Mouse (Mus musculus) lung, embryonic 16.5 days (tissue): Measurements from ENCODE around the gene Vps4b. TPM values are rescaled to one million over a fixed set of nuclear protein-coding genes. Genes with fewer than 3 reads are reported as not detected.
A peak's percentile ranks its signal among the peaks of the same experiment; 100 is the strongest.

ENCODE experiments used
- ATAC-seq: fragments of 200-750 bp; cut with Nextera tagmentation; 2 replicates; pipeline ENCODE4 v1.8.0; 2017; ENCODE audit warnings: low read depth, mild to moderate bottlenecking, moderate library complexity
- H3K27ac ChIP-seq: fragments of 300-500 bp; sonication (generic); 2 replicates; pipeline ENCODE4 v1.5.1; 2014; ENCODE audit warnings: mild to moderate bottlenecking, control low read depth, low read length
- H3K27me3 ChIP-seq: fragments of 300-500 bp; sonication (generic); 2 replicates; pipeline ENCODE4 v1.6.1; 2014; ENCODE audit warnings: low read depth, low read length, mixed read lengths; ENCODE audit not compliant: control insufficient read depth, insufficient read depth
- H3K36me3 ChIP-seq: fragments of 300-500 bp; sonication (generic); 2 replicates; pipeline ENCODE4 v1.6.1; 2014; ENCODE audit warnings: low read length; ENCODE audit not compliant: control insufficient read depth, insufficient read depth
- H3K4me1 ChIP-seq: fragments of 300-500 bp; sonication (generic); replicated peaks from 2 replicates; pipeline ENCODE4 v1.6.1; 2014; ENCODE audit warnings: low read length, mixed read lengths; ENCODE audit not compliant: control insufficient read depth, insufficient read depth
- H3K4me2 ChIP-seq: fragments of 300-500 bp; sonication (generic); 2 replicates; pipeline ENCODE4 v1.6.1; 2014; ENCODE audit warnings: low read depth, low read length, control low read depth
- H3K4me3 ChIP-seq: fragments of 300-500 bp; sonication (generic); 2 replicates; pipeline ENCODE4 v1.5.1; 2014; ENCODE audit warnings: mild to moderate bottlenecking, low read length, control low read depth
- H3K9ac ChIP-seq: fragments of 300-500 bp; sonication (generic); 2 replicates; pipeline ENCODE4 v1.6.1; 2014; ENCODE audit warnings: low read length, control low read depth
- H3K9me3 ChIP-seq: fragments of 300-500 bp; sonication (generic); 2 replicates; pipeline ENCODE4 v1.6.1; 2016; ENCODE audit warnings: low read length; ENCODE audit not compliant: control insufficient read depth
- WGBS: fragments of 180-500 bp; shearing (Covaris S2); extraction: QIAGEN DNeasy Blood & Tissue Kit; methylation state at CpG from one replicate; pipeline ENCODE4 v1.1.7; 2014; 5-methylcytosine and 5-hydroxymethylcytosine counted together
- polyA plus RNA-seq: library from polyadenylated mRNA; unstranded; fragments of >200 nt; fragmentation: Nextera tagmentation; extraction: Ambion mirVana; gene quantifications from 2 replicates; pipeline ENCODE4 v1.2.1, GENCODE M21; 2015

The Vps4b gene
- polyA plus RNA-seq, 1 experiment from 2014 or later, result 75.2 TPM

DNA sequence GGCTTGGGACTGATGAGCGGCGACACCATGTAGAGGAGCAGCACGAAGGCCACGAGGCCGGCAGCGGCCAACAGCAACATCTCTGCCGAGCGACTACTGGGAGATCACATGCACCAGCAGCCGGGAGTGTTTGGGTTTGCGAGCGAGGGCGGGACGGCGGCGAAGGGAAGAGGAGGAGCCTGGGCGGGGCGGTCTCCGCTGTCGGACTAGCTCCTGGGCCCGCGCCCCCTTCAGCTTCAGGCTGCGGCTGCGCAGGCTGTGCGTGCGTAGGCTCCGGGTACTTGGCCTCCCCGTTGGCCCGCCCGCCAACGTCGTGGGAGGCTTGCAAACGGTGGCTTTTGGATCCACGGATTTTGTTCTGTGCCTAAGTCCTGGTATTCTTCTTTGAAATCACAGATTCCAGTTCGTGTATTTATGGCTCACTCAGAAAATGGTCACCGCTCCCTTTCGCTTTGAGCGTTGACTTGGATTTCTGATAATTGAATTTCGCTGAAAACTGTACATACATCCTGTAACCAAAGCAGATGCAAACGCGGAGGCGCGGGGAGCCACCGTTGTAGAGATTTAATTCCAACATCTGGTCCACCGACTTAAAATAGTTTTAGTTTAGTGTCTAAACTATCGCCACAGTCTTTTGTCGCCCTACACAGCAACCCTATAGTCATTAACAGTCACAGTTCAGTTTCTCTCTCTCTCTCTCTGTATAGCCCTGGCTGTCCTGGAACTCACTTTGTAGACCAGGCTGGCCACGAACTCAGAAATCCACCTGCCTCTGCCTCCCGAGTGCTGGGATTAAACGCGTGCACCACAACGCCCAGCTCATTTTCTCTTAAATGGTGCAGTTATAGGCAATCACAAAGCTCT, 36.7 kb downstream of the Vps4b start, which contains the start of gene Kdsr:
Kdsr (minus strand) TSS at position 156 of the 864 bp plus-strand sequence.
- peak; percentile 99 for ATAC-seq
- Histone ChIP-seq H3K4me3 (peak within 1 kb of the TSS; percentile 78), H3K4me2 (peak within 1 kb of the TSS; percentile 96)

DNA sequence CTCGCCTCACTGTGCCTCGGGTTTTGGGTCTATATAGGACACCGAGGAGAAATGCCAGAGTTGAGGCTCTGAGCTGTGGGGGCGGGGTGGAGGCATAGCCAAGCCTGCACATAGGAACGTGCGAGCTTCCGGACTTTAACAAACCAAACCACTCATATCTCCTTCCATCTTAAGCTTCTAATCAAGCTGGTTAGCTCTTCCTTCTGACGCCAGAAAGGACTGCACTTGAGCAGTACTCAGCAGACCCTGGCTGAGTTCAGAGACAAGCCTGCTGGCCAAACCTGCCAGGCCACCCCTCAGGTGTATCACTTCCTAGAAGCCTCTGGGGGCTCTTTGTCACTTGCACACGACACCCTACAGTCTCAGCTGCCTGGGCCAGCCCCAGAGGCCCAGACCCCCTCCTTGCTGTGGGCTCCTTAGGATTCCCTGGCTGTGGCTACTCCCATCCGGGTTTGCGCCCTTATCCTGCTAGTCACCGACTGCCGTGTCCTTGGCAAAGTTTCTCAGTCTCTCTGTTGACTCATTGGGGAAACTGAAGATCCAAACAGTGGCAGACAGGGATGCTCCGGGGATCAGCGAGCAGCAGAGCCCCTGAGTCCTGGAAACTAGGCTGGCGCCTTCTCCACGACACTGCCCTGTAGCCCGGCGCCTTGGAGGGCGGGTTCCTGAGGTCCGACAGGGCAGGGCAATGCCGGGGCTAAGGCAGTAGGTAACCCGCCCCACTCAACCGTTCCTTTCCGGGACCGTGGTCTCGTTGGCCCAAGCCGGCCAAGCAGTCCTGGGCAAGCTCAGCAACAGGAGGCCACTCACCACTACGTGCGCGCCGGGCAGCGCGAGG, 37.6 kb downstream of the Vps4b start:
- ATAC-seq, result peak; percentile 59

More for the DNA sequence above, 36.7 kb downstream of the Vps4b start, which contains the start of gene Kdsr:
- Histone ChIP-seq H3K9ac (peak within 1 kb of the TSS; percentile 81), H3K36me3 (no peaks in the 10 kb centered on the region), H3K4me1 (peaks cover 9% of the 10 kb centered on the region), H3K27me3 (no peaks in the 10 kb centered on the region), H3K9me3 (no peaks in the 10 kb centered on the region), H3K27ac (peak within 1 kb of the TSS; percentile 96)
- WGBS, result 1% methylated on average over 51 of the region's 51 CpGs

DNA sequence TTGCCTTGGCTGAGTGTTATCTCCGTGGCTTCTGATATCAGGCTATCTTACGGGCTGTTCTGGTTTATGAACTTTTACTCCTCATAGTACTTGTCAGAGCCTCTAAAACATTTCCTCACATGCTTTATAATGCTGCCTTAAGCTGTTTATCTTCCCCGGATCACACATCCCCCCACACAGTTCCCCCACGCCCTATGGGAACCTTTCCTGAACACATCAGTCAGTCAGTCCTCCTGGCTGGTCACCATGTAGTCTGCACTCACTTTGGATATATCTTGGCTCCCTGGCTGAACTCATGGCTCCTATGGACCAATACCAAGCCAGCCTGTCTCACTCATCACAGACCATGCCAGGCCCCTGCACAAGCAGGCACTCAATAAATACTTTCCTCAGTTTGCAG, 39.9 kb downstream of the Vps4b start:
- H3K4me2 ChIP-seq, result no peak overlapping the region
- H3K9me3 ChIP-seq, result no peaks in the 10 kb centered on the region
- no peak for ATAC-seq
- WGBS, result 60% methylated on average over 4 of the region's 4 CpGs
- H3K36me3 ChIP-seq, result no peaks in the 10 kb centered on the region; the same call in 1 of the 2 replicates
- H3K27me3 ChIP-seq, result no peaks in the 10 kb centered on the region
- H3K4me3 ChIP-seq, result no peak overlapping the region
- H3K4me1 ChIP-seq, result peaks cover 7% of the 10 kb centered on the region
- H3K27ac ChIP-seq, result no peak overlapping the region
- H3K9ac ChIP-seq, result no peak overlapping the region

More for the DNA sequence above, 37.6 kb downstream of the Vps4b start:
- Histone ChIP-seq H3K27ac (peak overlapping the region; percentile 89), H3K4me3 (peak overlapping the region; percentile 78), H3K4me2 (peak overlapping the region; percentile 96), H3K4me1 (peaks cover 9% of the 10 kb centered on the region), H3K27me3 (no peaks in the 10 kb centered on the region), H3K36me3 (no peaks in the 10 kb centered on the region), H3K9ac (peak overlapping the region; percentile 81), H3K9me3 (no peaks in the 10 kb centered on the region)
- WGBS, result 2% methylated on average over 34 of the region's 34 CpGs

DNA sequence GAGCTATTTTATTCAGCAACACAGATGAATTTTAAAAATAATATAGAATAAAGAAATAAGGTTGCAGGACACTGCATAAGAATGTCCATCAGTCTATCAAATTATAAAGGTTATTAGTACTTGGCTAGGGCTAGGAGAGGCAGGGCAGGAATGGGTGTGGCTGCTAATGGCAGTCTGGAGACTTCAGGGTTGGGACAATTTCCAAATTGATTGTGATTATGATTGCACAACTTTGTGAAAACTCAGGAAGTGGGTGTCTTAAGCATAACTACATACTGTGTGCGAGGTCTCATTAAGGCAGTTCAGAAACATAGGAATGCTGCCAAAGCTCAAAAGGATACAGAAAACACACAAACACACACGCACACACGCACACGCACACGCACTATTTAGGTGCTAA, 44.5 kb downstream of the Vps4b start:
- H3K36me3 ChIP-seq, result peaks cover under 1% of the 10 kb centered on the region
- no peak overlapping the region for H3K27ac ChIP-seq
- H3K4me1 ChIP-seq, result no peaks in the 10 kb centered on the region
- no peaks in the 10 kb centered on the region for H3K27me3 ChIP-seq
- H3K9ac ChIP-seq, result no peak overlapping the region
- ATAC-seq, result no peak
- no peak overlapping the region for H3K4me2 ChIP-seq
- no peaks in the 10 kb centered on the region for H3K9me3 ChIP-seq
- WGBS, result 83% methylated on average over 5 of the region's 5 CpGs
- no peak overlapping the region for H3K4me3 ChIP-seq

DNA sequence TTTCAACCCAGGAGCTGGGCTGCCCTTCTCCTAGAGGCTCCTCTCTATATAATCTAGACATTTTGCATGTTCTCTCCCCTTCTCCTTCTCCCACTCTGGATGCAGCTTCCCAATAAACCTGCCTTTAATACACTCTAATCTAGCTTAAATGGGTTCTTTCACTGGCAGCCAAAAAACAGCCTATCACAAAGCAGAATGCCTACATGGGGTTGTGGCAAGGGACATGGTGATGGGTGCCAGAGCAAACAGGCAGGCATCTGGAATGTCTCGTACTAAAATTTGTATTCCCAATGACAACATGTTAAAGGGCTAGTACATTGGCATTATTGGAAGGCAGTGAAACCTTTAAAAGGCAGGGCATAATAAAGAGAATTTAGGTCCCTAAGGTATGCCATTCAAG, 45.9 kb downstream of the Vps4b start:
- ATAC-seq, result no peak
- Histone ChIP-seq H3K27ac (no peak overlapping the region), H3K36me3 (peaks cover 4% of the 10 kb centered on the region), H3K27me3 (no peaks in the 10 kb centered on the region), H3K4me2 (no peak overlapping the region), H3K4me3 (no peak overlapping the region), H3K4me1 (no peaks in the 10 kb centered on the region), H3K9me3 (no peaks in the 10 kb centered on the region), H3K9ac (no peak overlapping the region)
- WGBS, result 82% methylated on average over 1 of the region's 1 CpGs

DNA sequence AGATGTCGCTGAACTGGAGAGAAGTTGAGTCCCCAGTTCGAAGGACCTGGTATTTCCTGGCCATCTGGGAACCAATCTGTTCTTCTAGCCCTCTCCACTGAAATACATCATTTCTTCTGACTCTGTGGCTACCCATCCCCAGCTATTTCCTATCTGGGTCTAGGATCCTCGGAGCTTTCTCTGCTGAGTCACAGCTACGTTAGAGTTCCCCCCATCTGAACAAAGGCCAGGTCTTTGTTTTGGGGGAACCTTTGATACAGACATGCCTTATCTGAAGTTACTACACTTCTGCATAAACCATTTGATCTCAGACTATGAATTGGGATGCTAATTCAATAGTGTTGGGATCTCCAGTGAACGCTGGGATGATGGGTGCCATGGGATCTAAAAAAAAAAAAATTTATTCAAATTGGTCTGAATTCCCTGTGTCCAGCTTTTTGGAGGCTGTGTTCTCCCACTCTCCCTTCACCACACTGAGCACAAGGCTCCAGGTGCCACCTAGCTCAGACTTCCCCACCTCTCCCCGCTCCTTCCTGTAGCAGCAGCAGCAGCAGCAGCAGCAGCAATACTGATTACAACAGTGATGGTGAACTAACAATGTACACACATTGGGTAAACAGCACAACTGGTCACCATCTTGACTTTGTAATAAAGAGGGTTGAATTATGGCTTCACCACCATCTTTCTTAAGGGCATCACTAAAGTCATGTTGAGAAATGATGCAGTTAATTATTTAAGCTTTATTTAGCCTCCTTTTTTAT, 47.8 kb downstream of the Vps4b start:
- H3K4me3 ChIP-seq, result no peak overlapping the region
- no peaks in the 10 kb centered on the region for H3K9me3 ChIP-seq
- H3K27ac ChIP-seq, result no peak overlapping the region
- H3K4me2 ChIP-seq, result no peak overlapping the region
- H3K36me3 ChIP-seq, result peaks cover 6% of the 10 kb centered on the region
- ATAC-seq, result no peak
- no peaks in the 10 kb centered on the region for H3K4me1 ChIP-seq
- H3K9ac ChIP-seq, result no peak overlapping the region
- no peaks in the 10 kb centered on the region for H3K27me3 ChIP-seq
- 86% methylated on average over 6 of the region's 6 CpGs for WGBS

DNA sequence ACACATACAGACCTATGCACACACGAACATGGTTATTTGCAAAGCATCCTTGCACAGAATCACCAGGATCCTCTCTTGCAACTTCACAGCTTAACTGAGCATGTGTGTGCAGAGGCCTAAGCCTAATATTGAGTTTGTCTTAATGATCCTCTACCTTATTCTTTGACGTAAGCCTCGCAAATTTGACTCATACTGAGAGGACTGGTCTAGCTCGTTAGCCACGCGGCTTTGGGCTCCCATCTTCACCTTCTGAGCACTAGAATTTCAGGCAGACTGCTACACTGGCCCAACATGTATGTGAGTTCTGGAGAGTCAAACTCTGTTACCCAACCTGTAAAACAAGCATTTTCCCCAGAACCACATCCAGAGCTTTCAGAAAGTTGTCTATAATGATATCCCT, 53.5 kb downstream of the Vps4b start:
- ATAC-seq, result no peak
- Histone ChIP-seq H3K27me3 (no peaks in the 10 kb centered on the region), H3K4me2 (no peak overlapping the region), H3K4me3 (no peak overlapping the region), H3K9me3 (no peaks in the 10 kb centered on the region), H3K36me3 (peaks cover 13% of the 10 kb centered on the region), H3K4me1 (no peaks in the 10 kb centered on the region), H3K9ac (no peak overlapping the region), H3K27ac (no peak overlapping the region)
- WGBS, result 93% methylated on average over 6 of the region's 6 CpGs

DNA sequence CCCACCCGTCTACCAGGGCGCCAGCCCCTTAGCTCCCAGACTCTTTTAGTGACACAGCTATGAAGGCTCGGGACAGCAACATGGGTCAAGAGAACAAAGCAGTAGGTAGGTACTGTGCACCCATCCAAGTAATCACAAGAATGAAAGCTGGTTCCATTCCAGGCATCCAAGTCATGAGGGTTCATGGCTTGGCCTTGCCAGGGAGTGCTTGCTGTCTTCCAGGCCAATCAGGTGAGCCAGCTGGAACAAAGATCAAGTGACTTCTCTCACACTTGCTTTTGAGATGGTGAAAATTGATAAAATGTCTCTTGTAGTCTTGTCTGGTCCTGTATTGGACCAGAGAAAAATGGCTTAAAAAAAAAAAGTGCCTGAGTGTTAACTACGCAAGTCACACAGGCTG, 55.8 kb downstream of the Vps4b start:
- no peak overlapping the region for H3K27ac ChIP-seq

More for the DNA sequence above, 55.8 kb downstream of the Vps4b start:
- Histone ChIP-seq H3K4me1 (no peaks in the 10 kb centered on the region), H3K27me3 (no peaks in the 10 kb centered on the region), H3K4me3 (no peak overlapping the region), H3K9me3 (no peaks in the 10 kb centered on the region), H3K4me2 (no peak overlapping the region), H3K9ac (no peak overlapping the region), H3K36me3 (peaks cover 13% of the 10 kb centered on the region)
- ATAC-seq, result no peak
- WGBS, result 92% methylated on average over 4 of the region's 4 CpGs
